Mouse (Mus musculus) frontal cortex, postnatal 14 days (tissue): ENCODE results near the gene Tceal9.
"Not testable (repeated sequence)": the region's sequence is repeated elsewhere in the genome, so short reads cannot be mapped to it uniquely, and the experiment has no call there.

Source experiments
- DNase-seq, 2 experiments: peaks; one replicate each; pipeline ENCODE4 v3.0.0; 2022; ENCODE audit warnings: low spot score in 2 of 2

Tceal9 gene

DNA sequence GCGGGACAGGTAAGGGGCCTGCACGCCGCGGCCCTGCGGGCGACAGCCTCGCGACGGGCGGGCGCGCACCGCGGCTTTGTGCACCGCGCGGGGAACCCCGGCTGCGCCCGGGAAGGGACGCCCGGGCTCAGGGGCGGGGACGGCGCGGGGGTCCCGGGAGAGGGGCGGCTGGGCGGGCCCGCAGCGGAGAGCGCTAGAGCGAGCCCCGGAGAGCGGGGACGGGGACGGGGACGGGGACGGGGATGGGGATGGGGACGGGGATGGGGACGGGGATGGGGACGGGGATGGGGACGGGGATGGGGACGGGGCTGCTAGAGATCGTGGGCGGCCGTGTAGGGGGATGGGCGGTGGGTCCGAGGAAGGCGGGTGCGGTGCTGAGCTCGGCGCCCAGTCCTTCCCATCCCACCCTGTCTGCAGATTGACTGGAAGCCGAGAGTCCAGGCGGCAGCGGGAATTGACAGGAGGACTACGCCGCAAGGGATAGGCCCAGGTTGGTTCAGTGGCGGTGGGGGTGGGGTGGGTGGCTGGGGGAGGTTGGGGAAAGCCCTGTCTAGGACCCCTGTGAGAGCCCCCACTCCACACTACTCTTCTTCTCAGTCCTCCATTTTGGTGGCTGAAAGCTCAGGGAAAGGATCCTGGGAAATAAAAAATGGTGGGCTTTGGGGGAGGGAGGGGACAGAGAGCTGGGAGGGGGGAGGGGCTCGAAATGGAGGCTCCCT, 25.7 kb downstream of the Tceal9 start:
- DNase-seq, result not testable (repeated sequence)

DNA sequence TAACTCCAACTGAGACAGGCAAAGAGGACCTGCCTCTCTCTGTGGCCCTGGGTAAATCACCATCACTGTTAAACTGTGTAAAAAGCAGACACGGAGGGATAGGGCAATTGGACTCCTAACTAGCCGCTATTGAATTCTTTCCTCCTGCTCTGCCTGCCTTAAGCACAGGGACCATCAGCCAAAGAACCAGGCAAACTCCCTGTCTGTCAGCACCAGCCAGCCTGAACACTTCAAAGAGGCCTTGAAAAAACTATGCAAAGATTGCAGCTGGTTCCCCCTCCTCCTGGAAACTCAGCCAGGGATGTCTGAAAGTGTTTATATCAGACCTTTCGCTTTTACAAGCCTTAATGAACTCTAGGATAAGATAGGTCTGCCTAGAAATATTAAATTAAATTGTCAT, 29.7 kb downstream of the Tceal9 start:
- DNase-seq, result no peak

DNA sequence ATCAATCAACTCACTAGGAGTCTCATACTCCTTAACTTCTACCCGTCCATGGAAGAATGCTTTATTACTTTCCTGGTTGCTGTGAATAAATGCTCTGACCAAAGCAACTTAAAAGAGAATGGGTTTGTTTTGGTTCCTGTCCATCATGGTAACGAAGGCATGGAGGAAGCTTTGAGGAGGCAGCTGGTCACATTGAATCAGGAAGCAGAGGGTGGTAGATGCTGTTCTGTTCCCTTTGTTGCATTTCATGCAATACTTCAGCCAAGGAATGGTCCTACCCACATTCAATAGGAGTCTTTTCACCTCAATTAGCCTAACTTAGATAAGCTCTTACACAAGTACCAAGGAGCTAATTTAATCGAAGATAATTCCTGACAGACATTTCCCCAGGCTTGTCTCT, 30.5 kb downstream of the Tceal9 start:
- no peak for DNase-seq

DNA sequence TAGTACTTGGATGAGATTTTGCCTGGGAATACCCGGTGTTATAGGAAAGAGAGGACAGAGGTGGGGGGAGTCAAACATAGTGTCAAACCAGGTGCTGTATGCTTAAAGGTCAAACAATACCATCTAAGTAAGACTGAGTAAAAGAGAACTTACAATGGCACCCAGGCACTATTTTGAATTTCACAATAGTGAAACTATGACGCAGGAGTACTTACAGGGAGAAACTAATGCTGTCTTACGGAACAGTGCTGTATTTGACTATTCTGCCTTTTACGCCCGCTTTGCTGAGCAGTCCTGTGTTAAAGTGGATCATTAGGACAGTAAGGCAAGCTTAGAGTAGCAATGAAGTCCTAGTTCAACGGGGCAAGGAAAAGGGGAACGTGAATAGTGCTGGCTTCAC, 32.7 kb downstream of the Tceal9 start:
- DNase-seq, result no peak

DNA sequence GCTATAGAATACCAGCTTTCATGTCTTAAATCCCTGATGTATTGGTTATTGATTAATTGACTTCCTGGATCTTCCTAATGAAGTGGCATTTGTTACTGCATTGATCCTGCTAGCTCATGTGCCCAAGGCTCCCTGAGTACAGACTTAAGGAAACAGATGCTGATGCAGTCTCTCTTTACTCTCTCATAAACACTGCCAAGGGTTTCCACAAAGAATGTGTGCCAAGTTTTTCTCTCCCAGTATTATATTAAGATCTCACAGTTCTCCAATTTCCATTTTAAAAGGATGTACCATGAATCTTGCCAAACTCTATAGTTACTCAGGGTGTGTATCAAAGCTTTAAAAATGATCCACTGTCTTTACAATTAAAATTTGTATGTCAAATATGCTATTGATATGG, 33.5 kb downstream of the Tceal9 start:
- DNase-seq, result no peak

DNA sequence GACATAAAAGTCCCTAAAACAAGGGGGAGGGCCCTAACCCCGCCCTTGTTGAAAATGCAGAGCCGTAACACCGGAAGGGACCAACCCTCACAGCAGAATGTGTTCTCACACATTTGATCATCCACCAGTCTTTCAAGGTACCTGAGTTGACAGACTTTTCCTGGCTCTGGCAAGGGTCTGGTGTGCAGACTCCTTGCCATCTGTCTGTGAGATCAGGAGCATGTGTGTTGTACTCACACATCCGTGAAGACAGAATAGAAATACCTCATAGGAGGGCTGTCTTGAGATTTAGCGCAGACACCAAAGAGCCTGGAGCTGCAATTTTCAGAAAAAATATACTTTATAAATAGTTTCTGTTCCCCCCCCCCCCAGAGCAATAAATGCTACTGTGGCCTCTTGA, 34.5 kb downstream of the Tceal9 start:
- no peak for DNase-seq

DNA sequence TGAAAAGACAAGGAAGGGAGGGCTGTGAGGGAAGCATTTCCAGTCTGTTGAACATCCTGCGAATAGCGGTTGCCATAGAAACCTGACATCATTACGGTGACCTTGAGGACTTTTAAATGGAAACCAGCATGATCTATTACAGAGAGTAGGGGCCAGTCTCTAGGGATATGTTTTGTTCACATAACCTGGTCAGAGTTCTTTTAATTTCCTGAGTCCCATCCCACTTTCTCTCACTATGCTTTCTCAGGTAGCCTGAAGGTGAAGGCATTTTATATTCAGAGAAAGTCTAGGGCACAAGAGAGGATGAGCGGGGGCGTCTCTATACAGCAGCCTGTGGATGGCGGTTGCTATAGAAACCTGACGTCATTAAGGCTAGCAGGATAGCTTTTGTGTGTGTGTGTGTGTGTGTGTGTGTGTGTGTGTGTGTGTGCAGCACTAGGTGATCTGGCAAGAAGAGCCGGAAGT, 46.0 kb downstream of the Tceal9 start:
- peak in 1 of 2 experiments; percentile 12 for DNase-seq
